Mouse (Mus musculus): ENCODE data around the gene Rundc3a. TPM values are rescaled to one million over a fixed set of nuclear protein-coding genes. Genes with fewer than 3 reads are reported as not detected.
"Not testable (repeated sequence)": the region's sequence is repeated elsewhere in the genome, so short reads cannot be mapped to it uniquely, and the experiment has no call there.

The Rundc3a gene
- total and polyA plus RNA-seq, 3 experiments = 0.16 TPM; not detected in 2

GRCm38 (mm10) chr11:102384418-102384817 is 8.8 kb upstream of the Rundc3a start:
- TF ChIP-seq TAL1 (conservative IDR thresholded peaks at IDR 0.05; ENCODE audit: low read depth, low read length) = no peak
- no peak for TF ChIP-seq POLR2AphosphoS5 (IDR thresholded peaks at IDR 0.05; ENCODE audit: insufficient replicate concordance, low read depth, low read length)
- no peak for TF ChIP-seq GATA1 (IDR thresholded peaks at IDR 0.05; ENCODE audit: borderline replicate concordance, low read length)
- no peak for TF ChIP-seq CTCF (IDR thresholded peaks at IDR 0.05; ENCODE audit: low read depth, low read length)
- TF ChIP-seq GATA2 (IDR thresholded peaks at IDR 0.05; ENCODE audit: borderline replicate concordance, low read depth, low read length) = no peak
- ATAC-seq (ENCODE audit: extremely low read depth, insufficient number of reproducible peaks, low FRiP score, poor library complexity, severe bottlenecking) = no peak
- Histone ChIP-seq H3K36me3 (replicated peaks) (no peaks in the 10 kb centered on the region), H3K9me3 (replicated peaks) (no peaks in the 10 kb centered on the region), H3K4me3 (ENCODE audit: low read depth, low read length) (no peak overlapping the region), H3K4me1 (ENCODE audit: insufficient read depth, low read depth, low read length) (peaks cover 3% of the 10 kb centered on the region; the same call in 1 of the 2 replicates), H3K27me3 (ENCODE audit: insufficient read depth, low read length) (peaks cover 57% of the 10 kb centered on the region)
- DNase-seq (ENCODE audit: low spot score) = no peak

- ATAC-seq (ENCODE audit: extremely low read depth, insufficient number of reproducible peaks, low FRiP score, poor library complexity, severe bottlenecking) (no peak), DNase-seq (ENCODE audit: low spot score) (no peak)
- TF ChIP-seq TAL1 (conservative IDR thresholded peaks at IDR 0.05; ENCODE audit: low read depth, low read length) = no peak
- no peak for TF ChIP-seq POLR2AphosphoS5 (IDR thresholded peaks at IDR 0.05; ENCODE audit: insufficient replicate concordance, low read depth, low read length)
- no peak for TF ChIP-seq GATA2 (IDR thresholded peaks at IDR 0.05; ENCODE audit: borderline replicate concordance, low read depth, low read length)
- no peak for TF ChIP-seq GATA1 (IDR thresholded peaks at IDR 0.05; ENCODE audit: borderline replicate concordance, low read length)
- TF ChIP-seq CTCF (IDR thresholded peaks at IDR 0.05; ENCODE audit: low read depth, low read length) = no peak
- Histone ChIP-seq H3K36me3 (replicated peaks) (no peaks in the 10 kb centered on the region), H3K4me3 (ENCODE audit: low read depth, low read length) (no peak overlapping the region), H3K9me3 (replicated peaks) (no peaks in the 10 kb centered on the region), H3K27me3 (ENCODE audit: insufficient read depth, low read length) (peaks cover 54% of the 10 kb centered on the region), H3K4me1 (ENCODE audit: insufficient read depth, low read depth, low read length) (peaks cover 3% of the 10 kb centered on the region; the same call in 1 of the 2 replicates)
Measured at GRCm38 (mm10) chr11:102385075-102385474, 8.1 kb upstream of the Rundc3a start.

GRCm38 (mm10) chr11:102386121-102386520 is 7.1 kb upstream of the Rundc3a start:
- no peak for ATAC-seq (ENCODE audit: extremely low read depth, insufficient number of reproducible peaks, low FRiP score, poor library complexity, severe bottlenecking)
- Histone ChIP-seq H3K9me3 (replicated peaks) (no peaks in the 10 kb centered on the region), H3K27me3 (ENCODE audit: insufficient read depth, low read length) (peaks cover 56% of the 10 kb centered on the region), H3K4me3 (ENCODE audit: low read depth, low read length) (no peak overlapping the region), H3K36me3 (replicated peaks) (no peaks in the 10 kb centered on the region), H3K4me1 (ENCODE audit: insufficient read depth, low read depth, low read length) (peaks cover 3% of the 10 kb centered on the region; the same call in 1 of the 2 replicates)
- no peak for TF ChIP-seq CTCF (IDR thresholded peaks at IDR 0.05; ENCODE audit: low read depth, low read length)
- DNase-seq (ENCODE audit: low spot score) = no peak

- ATAC-seq (ENCODE audit: extremely low read depth, insufficient number of reproducible peaks, low FRiP score, poor library complexity, severe bottlenecking); H3K4me3 ChIP-seq (ENCODE audit: low read depth, low read length); H3K36me3 ChIP-seq (replicated peaks); H3K9me3 ChIP-seq (replicated peaks); DNase-seq (ENCODE audit: low spot score): not testable (repeated sequence)
- H3K27me3 ChIP-seq (ENCODE audit: insufficient read depth, low read length) = peaks cover 57% of the 10 kb centered on the region
- peaks cover 16% of the 10 kb centered on the region for H3K4me1 ChIP-seq (ENCODE audit: insufficient read depth, low read depth, low read length)
Measured at GRCm38 (mm10) chr11:102389436-102389835, 3.8 kb upstream of the Rundc3a start.

GRCm38 (mm10) chr11:102392441-102393237 is 564 bp upstream of the Rundc3a start:
- Histone ChIP-seq H3K4me1 (ENCODE audit: insufficient read depth, low read depth, low read length) (peaks cover 16% of the 10 kb centered on the region), H3K4me3 (ENCODE audit: low read depth, low read length) (no peak overlapping the region), H3K36me3 (replicated peaks) (no peaks in the 10 kb centered on the region), H3K9me3 (replicated peaks) (no peaks in the 10 kb centered on the region), H3K27me3 (ENCODE audit: insufficient read depth, low read length) (peaks cover 69% of the 10 kb centered on the region)
- TF ChIP-seq POLR2AphosphoS5 (IDR thresholded peaks at IDR 0.05; ENCODE audit: insufficient replicate concordance, low read depth, low read length) (no peak), GATA1 (IDR thresholded peaks at IDR 0.05; ENCODE audit: borderline replicate concordance, low read length) (no peak), GATA2 (IDR thresholded peaks at IDR 0.05; ENCODE audit: borderline replicate concordance, low read depth, low read length) (no peak), CTCF (IDR thresholded peaks at IDR 0.05; ENCODE audit: low read depth, low read length) (no peak), TAL1 (conservative IDR thresholded peaks at IDR 0.05; ENCODE audit: low read depth, low read length) (no peak)
- DNase-seq (ENCODE audit: low spot score) = no peak
- no peak for ATAC-seq (ENCODE audit: extremely low read depth, insufficient number of reproducible peaks, low FRiP score, poor library complexity, severe bottlenecking)

- Histone ChIP-seq H3K36me3 (replicated peaks) (no peaks in the 10 kb centered on the region), H3K4me3 (ENCODE audit: low read depth, low read length) (no peak overlapping the region; the same call in 1 of the 2 replicates), H3K9me3 (replicated peaks) (no peaks in the 10 kb centered on the region), H3K27me3 (ENCODE audit: insufficient read depth, low read length) (peaks cover 78% of the 10 kb centered on the region), H3K4me1 (ENCODE audit: insufficient read depth, low read depth, low read length) (peaks cover 16% of the 10 kb centered on the region)
- TF ChIP-seq GATA2 (IDR thresholded peaks at IDR 0.05; ENCODE audit: borderline replicate concordance, low read depth, low read length) (no peak), POLR2AphosphoS5 (IDR thresholded peaks at IDR 0.05; ENCODE audit: insufficient replicate concordance, low read depth, low read length) (no peak)
- DNase-seq (ENCODE audit: low spot score) (no peak), ATAC-seq (ENCODE audit: extremely low read depth, insufficient number of reproducible peaks, low FRiP score, poor library complexity, severe bottlenecking) (no peak)
Measured at GRCm38 (mm10) chr11:102393719-102394420, 667 bp downstream of the Rundc3a start.
